Mouse (Mus musculus) adrenal gland, postnatal 4 days (tissue): Measurements from ENCODE around the gene Gm26558. TPM values are rescaled to one million over a fixed set of nuclear protein-coding genes. Genes with fewer than 3 reads are reported as not detected.

Experiments
- DNase-seq, 2 experiments: peaks; one replicate each; pipeline ENCODE4 v3.0.0; 2021 to 2022; ENCODE audit warnings: low spot score in 2 of 2, mixed read lengths in 2 of 2
- total RNA-seq, 2 experiments: library from RNA; stranded (reverse); gene quantifications; 2 replicates each; pipeline ENCODE4 v1.2.3; 2021

Gene Gm26558
- total RNA-seq, 2 experiments from 2014 or later: 0.48 TPM; not detected in 1

DNA sequence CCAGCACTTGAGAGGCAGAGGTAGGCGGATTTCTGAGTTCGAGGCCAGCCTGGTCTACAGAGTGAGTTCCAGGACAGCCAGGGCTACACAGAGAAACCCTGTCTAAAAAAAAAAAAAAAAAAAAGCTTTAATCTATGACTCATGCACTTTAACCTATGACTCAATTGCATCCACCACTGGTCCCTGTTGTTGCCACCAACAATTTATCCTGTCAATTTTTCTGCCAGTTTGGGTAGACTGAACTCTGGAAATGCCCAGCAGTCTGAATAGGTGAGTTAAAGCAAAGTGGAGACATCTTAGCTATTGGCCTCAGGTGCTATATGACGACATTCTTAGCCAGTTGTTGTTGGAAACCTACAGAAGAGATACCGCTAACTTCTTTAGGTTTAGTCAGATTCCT lies 12.4 kb downstream of the Gm26558 start:
- no peak for DNase-seq

DNA sequence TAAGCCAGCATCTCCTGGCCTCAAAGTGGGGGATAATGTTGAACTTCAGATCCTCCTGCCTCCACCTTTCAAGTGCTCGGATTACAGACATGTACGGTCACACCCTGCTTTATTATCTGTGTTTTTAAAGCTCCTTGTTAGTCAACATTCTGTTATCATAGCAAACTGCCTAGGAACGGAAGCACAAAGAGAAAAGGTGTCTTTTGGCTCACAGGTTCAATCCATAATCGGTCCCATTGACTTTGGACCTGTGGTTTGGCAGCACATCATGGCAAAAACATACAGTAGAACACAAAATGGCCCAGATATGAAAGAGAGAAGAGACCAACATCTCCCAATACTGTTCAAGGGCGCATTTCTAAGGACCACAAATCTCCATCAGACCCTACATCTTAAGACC lies 13.6 kb downstream of the Gm26558 start:
- no peak for DNase-seq

GRCm38 (mm10) chr2:70647681-70648080 lies 14.2 kb downstream of the Gm26558 start:
- no peak for DNase-seq

GRCm38 (mm10) chr2:70645266-70645780 lies 16.6 kb downstream of the Gm26558 start:
- no peak for DNase-seq

DNA sequence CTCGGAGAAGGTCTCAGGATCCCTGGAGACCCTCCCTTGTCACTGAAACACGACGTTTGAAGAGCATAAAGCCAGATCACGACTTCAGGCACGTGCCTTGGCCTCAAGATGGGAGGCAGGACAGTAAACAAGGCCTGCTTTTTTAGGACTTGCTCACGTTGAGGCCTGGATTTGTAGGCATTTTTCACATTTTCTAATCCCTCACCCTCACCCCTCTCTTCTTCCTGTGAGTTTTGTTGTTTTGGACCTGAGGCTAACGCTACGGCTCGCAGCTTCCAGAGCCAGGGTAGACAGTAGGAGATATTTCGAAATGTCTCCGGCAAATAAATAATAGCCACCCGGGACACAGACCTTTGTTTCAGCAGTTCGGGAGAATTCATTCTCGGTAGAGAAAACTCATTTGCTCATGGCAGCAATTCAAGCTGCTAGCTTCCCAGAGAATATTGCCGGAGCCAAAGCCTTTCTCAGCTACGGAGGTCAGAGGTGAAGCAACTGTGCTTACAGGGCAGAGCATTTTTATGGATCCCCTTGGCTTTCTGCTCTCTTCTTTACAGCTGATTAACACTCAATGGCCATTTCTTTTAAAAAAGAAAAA lies 18.8 kb downstream of the Gm26558 start:
- DNase-seq: no peak

DNA sequence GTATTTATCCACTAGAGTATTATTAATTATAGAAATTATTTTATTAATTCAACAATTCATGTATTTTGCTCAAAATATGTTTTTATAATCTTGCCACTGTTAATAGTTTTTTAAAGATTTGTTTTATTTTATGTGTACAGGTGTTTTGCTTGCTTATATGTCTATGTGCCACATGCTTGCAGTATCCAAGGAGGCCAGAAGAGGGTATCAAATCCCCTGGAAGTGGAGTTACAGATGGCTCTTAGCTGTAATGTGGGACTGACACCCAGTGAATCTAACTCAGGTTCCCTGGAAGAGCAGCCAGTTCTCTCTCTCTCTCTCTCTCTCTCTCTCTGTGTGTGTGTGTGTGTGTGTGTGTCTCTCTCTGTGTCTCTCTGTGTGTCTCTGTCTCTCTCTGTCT lies 20.9 kb downstream of the Gm26558 start:
- no peak for DNase-seq

GRCm38 (mm10) chr2:70634028-70634690 lies 27.7 kb downstream of the Gm26558 start:
- no peak for DNase-seq

DNA sequence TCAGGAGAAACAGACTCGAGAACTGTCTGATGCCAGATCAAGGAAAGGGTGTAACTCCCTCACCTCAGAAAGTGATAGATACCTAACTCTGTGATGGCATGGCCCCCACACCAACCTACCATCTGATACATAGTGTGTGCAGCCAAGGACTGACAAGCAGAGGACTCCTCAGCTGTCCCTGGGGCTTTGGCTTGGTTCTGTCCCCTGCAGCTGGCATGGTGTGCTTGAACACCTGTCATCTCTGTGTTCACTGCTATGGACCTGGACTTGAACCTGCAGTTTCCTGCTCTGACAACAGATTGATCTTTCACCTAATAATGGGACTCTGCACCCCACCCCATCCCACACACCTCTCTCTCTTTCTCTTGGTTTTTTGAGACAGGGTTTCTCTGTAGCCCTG lies 29.5 kb downstream of the Gm26558 start:
- DNase-seq: no peak

DNA sequence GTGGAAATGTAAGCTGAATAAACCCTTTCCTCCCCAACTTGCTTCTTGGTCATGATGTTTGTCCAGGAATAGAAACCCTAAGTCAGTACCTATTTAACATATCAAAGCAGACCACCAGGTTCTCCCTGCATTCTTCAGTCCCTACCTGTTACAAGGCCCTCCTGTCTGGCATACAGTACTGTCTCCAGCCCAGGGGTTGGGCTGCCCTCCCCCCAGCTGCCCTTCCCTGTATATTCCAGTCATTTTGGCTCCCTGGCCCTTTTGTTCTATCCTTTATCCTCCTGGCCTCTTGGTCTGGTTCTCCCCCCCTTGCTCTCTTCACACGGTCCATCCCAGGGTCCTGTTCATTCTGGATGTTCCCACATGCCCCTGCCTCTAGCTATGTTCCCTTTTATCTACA lies 30.6 kb downstream of the Gm26558 start:
- DNase-seq: no peak

DNA sequence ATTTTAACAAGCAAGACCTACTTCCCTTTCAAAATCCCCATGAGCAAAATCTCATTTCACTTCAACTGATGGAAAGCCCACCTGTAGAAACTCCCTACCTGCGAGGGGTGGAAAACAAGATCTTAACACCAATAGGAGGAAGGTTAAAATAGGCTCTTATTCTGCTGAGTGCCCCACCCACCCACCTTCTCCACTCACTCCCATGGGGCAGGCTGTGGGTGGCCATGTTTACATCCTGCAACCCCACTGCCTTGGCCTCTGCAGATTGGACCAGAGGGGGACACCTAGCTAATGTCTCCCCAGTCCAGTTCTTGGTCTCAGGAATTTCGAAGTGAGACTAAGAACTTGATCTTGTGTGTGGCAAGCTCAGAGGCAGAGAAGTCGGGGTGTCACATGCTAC lies 32.0 kb downstream of the Gm26558 start:
- no peak for DNase-seq

GRCm38 (mm10) chr2:70629339-70629761 lies 32.6 kb downstream of the Gm26558 start:
- DNase-seq: no peak

GRCm38 (mm10) chr2:70628397-70628796 lies 33.5 kb downstream of the Gm26558 start:
- no peak for DNase-seq

DNA sequence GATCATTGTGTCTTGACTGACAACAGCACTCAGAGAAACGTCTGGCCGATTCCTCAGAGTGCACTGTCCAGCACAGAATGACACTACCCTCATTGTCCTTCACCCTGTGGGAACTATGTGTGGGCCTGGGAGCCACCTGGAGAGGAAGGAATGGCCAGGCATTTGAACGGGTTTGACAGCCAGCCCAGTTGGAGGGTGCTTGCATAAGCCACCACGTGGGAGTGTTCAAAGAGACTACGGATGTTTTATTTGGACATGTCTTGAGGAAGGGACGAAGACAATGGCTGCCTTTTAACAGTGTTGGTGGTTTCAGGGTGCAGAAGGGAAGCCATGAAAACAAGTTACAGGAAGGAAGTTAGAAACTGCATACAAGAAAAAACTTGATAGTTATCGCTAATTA lies 36.1 kb downstream of the Gm26558 start:
- DNase-seq: no peak

DNA sequence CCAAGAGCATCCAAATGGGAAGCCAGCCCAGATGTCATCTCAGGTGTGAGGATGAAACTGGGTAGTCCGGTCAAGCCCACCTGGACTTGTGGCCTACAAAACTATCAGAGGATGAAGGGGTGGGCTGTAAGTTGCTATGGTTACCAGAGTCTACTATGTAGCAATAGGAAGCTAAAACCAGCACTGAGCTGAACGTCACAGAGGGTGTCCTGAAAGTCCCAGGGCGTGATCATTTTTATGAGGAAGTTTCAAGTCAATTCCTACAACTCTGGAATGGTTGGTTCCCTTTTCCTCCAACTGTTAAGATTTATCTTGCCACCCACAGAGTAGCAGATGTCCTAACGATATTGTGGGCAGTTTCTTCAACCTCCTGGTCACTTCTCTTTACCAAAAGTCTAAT lies 39.7 kb downstream of the Gm26558 start:
- DNase-seq: no peak

- DNase-seq: peak in 1 of 2 experiments; percentile 24
Observed at GRCm38 (mm10) chr2:70620225-70620624, 41.7 kb downstream of the Gm26558 start.

GRCm38 (mm10) chr2:70619232-70619835 lies 42.6 kb downstream of the Gm26558 start:
- no peak for DNase-seq

DNA sequence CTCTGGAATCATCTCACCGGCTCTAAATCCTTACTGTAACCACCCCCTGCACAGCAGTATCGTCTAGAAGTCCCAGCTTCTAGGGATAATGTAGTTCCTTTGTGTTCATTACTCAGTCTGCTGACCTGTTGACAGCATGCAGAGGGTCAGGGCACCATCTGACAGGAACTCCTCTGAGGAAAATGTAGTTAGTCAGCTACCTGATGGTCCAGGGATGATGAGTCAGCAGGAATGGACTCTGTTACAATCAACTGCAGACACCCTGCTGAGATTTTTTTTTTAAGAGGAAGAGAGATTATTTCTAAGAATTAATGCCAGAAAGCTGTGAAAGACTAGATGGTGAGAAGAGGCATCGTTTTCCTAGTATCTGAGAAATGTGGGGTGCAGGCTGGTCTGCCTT lies 45.3 kb downstream of the Gm26558 start:
- no peak for DNase-seq

DNA sequence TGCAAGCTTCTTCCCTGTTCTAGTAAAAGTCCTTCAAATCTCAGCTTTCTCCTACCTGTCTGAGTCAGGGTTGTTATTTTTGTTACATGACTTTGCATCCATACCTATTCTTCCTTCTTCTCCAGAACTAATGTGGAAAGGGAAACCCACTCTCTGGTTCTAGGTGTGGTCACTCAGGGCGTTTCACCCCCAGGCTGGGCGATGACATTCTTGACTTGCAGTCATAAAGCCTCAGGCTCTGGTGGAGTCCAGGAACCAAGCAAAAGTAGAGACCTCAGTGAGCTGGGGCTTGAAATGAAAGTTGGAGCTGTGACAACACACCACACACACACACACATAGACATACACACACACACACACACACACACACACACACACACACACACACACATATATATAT lies 45.8 kb downstream of the Gm26558 start:
- DNase-seq: no peak

DNA sequence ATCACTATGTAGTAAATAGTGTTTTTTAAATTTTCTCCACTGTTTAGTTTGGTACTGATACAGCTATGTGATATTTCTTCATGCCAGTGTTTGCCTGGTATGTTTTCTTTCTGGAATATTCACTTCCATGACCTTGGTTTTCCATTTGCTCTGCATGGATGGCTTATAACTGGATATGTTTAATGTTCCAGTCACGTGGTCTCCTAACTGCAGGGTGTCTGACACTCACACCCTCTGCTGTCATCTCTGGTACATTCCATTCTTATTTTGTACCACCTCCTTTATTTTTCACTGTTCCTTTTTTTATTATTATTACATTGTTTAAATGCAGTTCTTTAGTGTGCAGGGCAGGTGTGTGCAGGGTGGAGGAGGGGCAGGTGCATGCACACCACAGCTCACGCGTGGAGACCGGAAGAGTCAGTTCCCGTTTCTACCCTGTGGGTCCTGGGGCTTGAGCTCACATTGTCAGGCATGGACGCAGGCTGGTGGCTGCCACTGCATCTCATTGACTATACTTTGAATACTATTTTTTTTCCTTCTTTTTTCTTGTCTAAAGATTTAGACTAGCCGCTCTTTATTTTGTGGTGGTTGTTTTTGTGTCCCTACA lies 47.1 kb downstream of the Gm26558 start:
- DNase-seq: no peak
